Mouse (Mus musculus) right cerebral cortex, adult 18-20 months (tissue): ENCODE results near the gene Itih5.

ENCODE experiments used
- DNase-seq: peaks from one replicate; pipeline ENCODE4 v3.0.0; 2022; ENCODE audit warnings: mixed read lengths

The Itih5 gene

GRCm38 (mm10) chr2:10168016-10168415 lies 14.6 kb downstream of the Itih5 start:
- no peak for DNase-seq

- no peak for DNase-seq
These were observed 16.6 kb downstream of the Itih5 start for GRCm38 (mm10) chr2:10169991-10170390.

GRCm38 (mm10) chr2:10193553-10193952 lies 40.2 kb downstream of the Itih5 start:
- DNase-seq: no peak

DNA sequence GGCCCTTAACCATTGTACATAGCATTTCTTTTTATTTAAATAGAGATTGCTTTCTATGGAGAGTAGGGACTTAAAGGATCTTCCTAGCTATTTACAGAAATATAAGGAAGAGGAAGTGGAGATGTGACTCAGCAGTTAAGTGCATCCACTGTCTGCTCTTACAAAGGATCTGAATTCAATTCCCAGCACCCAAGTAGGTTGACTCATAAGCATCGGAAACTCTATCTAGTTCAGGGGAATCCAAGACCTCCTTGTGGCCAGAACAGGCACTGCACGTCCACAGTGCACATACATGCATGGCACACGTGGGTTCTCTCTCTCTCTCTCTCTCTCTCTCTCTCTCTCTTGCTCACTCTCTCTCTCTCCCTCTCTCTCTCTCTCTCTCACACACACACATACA lies 41.8 kb downstream of the Itih5 start:
- no peak for DNase-seq

GRCm38 (mm10) chr2:10199326-10199725 lies 46.0 kb downstream of the Itih5 start:
- DNase-seq: no peak

GRCm38 (mm10) chr2:10200736-10201285 lies 47.4 kb downstream of the Itih5 start:
- no peak for DNase-seq

- DNase-seq: no peak
These were observed 50.9 kb downstream of the Itih5 start for GRCm38 (mm10) chr2:10204301-10204700.

GRCm38 (mm10) chr2:10213468-10213867 lies 60.1 kb downstream of the Itih5 start:
- DNase-seq: no peak

- no peak for DNase-seq
These were observed 62.6 kb downstream of the Itih5 start for GRCm38 (mm10) chr2:10215876-10216565.

- DNase-seq: peak; percentile 60
These were observed 63.3 kb downstream of the Itih5 start for GRCm38 (mm10) chr2:10216566-10217247.

- no peak for DNase-seq
These were observed 68.5 kb downstream of the Itih5 start for GRCm38 (mm10) chr2:10221862-10222261.

DNA sequence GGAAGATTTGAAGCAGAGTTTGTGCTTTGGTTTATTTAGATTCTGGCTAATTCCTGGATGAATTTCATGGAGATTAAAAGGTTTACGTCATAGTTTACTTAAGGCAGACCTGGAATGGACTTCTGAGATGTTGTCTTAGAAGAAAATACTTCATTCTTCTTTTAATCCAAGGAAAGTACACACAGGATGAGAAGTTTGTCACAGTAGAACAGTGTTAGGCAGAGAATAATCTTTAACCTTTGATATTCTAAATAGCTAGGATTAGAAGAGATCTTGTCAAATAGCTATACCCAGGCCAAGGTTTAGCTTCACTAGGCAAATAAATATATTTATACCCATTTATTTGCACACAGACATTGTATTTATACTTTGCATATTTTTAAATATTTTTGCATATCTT lies 73.5 kb downstream of the Itih5 start:
- DNase-seq: no peak

GRCm38 (mm10) chr2:10231971-10232370 lies 78.6 kb downstream of the Itih5 start:
- DNase-seq: no peak

DNA sequence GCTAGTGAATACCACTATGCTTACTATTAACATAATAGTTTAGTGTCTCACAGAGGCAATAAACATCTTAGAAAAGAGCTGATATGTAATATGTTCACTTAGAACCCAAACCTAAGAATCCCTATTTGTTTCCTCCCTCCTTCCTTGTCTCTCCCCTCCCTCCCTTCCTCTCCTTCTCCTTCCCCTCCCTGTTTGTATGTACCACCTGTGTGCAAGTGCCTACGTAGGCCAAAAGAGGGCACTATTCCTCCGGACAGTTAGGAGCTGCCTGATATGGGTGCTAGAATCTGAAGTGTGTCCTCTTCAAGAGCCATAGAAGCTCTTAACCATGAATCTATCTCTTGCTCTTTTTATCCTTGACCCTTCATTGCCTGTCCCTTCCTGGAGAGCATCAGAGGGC lies 83.2 kb downstream of the Itih5 start:
- no peak for DNase-seq

- no peak for DNase-seq
These were observed 89.6 kb downstream of the Itih5 start for GRCm38 (mm10) chr2:10242970-10243369.

DNA sequence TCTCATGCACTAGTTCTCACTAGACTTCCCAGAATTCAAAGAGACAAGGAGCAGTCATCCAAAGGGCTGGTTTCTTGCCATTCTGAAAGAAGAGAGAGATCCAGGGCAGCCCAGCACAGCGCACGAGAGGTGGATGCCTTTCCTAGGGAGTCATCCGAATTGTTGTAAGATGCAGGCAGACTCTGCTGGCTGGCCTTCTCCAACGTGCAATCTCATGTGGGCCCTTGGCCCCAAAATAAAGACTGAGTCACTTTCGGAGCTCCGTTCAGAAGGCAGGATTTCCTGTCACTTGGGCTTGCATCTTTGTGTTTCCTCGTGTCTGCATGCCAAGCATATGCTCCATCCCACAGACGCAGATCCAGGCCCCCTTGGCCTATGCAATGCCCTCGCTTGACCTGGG lies 97.1 kb downstream of the Itih5 start:
- no peak for DNase-seq

- no peak for DNase-seq
These were observed 97.6 kb downstream of the Itih5 start for GRCm38 (mm10) chr2:10250926-10251325.

DNA sequence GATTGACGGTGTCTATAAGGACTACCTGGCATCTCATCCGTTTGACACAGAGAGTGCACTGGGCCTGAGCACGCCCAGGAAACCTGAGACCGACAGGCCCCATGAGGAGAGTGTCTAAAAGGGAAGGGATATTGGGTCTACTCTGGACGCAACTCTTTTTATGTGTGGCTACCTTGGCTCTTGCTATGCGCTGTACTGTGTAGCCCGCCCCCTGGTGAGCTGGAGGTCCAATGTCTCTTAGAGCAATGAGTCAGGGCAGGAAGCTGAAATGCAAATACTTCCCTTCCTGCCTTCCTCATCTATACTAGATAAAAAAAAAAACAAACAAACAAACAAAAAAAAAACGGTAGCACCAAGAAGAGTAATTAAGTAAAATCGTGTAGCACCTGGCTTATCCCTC lies 98.1 kb downstream of the Itih5 start:
- DNase-seq: no peak

DNA sequence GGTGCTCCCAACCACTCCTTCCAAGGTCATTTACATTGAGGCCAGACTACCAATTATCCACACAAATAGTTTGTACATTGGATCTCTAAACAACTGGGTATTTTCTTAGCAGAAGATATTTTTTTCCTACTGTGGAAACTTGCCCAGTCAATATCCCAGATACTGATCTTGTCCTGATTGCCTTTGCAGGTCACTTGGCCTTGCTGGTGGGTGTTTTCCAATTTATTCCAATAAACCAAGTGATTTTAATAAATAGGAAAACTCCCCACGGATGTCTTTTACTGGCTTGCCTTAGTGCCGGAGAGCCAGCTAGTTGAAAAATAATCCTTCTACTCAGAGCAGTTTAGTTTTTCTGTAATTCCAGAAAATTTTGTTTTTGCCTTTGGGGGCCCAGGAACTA lies 98.6 kb downstream of the Itih5 start:
- DNase-seq: no peak

DNA sequence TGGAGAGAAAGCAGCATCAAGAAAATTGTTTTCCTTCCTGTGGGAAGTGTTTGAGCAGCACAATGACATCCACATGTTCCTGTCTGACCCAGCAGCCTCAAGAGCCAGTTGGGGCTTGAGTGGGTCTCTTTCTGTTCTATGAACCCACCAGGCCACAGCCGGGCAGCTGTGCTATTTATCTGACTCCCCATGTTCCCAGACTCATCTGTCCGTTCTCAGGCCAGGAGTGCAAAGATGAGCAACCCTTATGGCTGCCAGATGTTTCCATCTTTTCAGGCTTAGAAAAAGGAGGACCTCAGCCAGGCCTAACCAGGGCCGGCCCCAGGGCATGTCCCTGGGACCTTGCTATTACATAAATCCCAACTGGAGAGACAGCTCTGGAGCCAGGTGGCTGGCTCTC lies 100.0 kb downstream of the Itih5 start:
- DNase-seq: no peak

DNA sequence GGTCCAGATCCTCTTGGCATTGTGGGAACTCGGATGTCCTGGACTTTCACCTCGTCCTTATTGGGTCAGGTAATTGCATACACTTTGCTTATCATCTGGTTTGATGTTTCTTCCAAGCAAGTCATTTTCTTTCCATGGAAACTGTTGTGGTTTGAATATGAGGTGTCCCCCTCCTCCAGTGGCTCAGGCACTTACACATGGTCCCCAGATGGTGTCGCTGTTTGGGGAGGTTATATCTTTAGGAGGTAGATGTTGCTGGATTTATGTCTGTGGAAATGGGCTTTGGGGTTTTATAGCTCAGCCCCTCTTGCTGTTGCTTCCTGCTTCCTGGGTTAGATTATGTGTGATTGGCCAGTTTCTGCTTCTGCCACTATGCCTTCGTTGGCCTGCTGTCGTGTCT lies 103.6 kb downstream of the Itih5 start:
- no peak for DNase-seq

- no peak for DNase-seq
These were observed 104.9 kb downstream of the Itih5 start for GRCm38 (mm10) chr2:10258312-10258711.

- no peak for DNase-seq
These were observed 106.7 kb downstream of the Itih5 start for GRCm38 (mm10) chr2:10260109-10260508.

DNA sequence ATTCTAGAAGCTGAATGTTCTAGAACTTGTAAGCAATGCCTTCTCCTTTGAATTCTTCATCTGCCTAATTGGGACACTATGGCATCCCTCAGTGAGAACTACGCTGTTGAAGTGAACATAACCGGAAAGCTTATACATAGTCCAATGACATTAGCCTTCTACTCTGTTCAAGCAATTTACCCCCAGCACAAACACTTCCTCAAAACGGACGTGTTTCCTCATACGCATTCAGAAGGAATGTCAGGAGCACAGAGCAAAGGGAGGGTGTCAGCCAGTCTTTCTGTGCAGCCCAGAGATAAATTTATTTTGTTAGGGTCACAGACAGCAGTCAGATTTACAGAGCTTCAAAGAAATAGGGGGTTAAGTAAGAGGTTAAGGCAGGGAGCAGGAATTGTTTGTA lies 108.0 kb downstream of the Itih5 start:
- DNase-seq: no peak

GRCm38 (mm10) chr2:10262722-10263121 lies 109.4 kb downstream of the Itih5 start:
- DNase-seq: no peak
